Mouse (Mus musculus) cerebellum, adult 2 months (tissue): Measurements from ENCODE around the gene Hs3st5.

Experiments used
- CTCF ChIP-seq: fragments of 200-500 bp; IDR thresholded peaks from 2 replicates; pipeline ENCODE4 v1.5.1; 2011; ENCODE audit warnings: low read depth, mild to moderate bottlenecking, control low read depth, low read length, moderate library complexity, borderline replicate concordance; ENCODE audit not compliant: insufficient read depth
- POLR2A ChIP-seq: fragments of 200-500 bp; IDR thresholded peaks from 2 replicates; pipeline ENCODE4 v1.6.1; 2011; ENCODE audit warnings: low read length, control low read depth, borderline replicate concordance; ENCODE audit not compliant: insufficient read depth

DNA sequence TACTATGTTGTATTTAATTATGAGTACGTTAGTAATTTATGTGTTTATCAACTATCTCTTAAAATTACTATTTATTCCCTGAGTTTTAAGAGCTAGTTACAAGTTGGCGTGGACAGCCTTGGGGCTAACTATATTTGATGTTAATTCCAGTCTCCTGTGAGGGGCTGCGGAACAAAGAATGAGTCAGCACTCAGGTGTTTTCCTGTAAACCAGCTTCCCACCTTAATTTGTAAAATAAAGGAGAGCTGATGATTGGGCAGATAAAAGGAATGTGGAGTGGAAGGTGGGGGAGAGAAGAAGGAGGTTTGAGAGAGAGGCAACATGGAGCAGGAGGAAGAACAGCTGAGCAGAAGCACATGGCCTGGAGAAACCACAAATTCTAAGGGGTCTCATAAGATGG, 343.6 kb downstream of the Hs3st5 start:
- TF ChIP-seq CTCF (no peak), POLR2A (no peak)
